Mouse (Mus musculus) thymus, adult 18-20 months (tissue): Measurements from ENCODE around the gene Blcap.

Experiments
- DNase-seq, 2 experiments: peaks; one replicate each; pipeline ENCODE4 v3.0.0; 2022; ENCODE audit warnings: mixed read lengths in 2 of 2

Gene Blcap

DNA sequence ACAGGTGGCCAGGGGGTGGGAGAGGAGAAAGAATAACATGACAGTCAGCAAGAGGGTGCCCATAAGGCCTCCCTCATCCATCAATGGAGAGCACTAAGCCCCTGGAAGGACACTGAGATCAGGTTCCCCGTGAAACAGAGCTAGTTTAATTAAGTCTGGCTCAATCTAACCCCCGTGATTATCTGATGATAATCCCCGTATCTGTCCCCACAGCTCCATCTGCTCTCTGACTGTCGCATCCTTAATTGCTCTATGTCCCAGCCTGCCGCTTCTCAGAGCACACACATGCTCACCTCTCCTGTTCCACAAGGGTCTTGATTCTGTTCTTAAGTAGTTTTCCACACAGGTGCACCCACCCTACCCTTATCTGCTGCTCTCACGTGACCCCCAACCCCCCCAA lies 53.5 kb downstream of the Blcap start:
- no peak for DNase-seq

DNA sequence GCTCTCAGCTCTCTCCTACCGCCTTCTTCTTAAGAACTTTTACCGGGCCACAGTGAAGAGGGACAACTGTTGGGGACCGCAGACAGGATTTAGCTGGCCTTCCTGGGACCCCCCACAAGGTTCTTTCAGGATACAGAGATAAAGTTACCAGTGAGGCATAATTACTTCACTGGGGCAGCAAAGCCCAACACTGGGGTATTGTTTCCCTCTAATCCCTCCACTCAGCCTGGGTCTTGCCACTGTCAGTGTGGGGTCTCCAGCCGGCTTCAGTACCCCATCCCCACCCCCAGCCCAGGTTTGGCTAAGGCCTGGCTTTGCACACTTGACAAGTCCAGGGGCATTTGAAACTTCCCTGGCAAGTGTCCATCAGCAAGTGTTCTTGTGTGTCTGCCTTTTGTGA lies 56.7 kb downstream of the Blcap start:
- DNase-seq = no peak

DNA sequence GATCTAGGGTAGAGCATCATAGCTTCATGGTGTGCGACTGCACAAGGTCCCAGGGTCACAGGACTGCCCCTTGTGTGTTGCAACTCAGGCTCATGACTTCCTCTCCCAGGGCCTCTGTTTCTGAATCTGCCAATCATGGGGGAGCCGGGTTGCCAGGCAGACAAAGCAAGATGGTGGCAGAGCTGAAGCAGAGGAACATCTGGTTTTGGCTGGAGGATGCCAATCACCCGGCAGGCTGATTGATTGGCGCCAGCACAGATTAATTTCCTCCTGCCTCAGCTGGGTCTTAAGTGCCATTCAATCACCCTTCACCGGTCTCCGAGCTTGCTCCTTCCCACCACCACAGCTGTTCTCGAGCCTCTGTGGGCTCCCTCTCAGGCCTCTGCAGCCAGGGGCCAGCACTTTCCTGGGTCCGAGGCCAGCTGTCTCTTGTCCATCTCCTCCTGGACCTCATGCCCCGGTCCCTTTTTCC lies 57.3 kb downstream of the Blcap start:
- DNase-seq = no peak

DNA sequence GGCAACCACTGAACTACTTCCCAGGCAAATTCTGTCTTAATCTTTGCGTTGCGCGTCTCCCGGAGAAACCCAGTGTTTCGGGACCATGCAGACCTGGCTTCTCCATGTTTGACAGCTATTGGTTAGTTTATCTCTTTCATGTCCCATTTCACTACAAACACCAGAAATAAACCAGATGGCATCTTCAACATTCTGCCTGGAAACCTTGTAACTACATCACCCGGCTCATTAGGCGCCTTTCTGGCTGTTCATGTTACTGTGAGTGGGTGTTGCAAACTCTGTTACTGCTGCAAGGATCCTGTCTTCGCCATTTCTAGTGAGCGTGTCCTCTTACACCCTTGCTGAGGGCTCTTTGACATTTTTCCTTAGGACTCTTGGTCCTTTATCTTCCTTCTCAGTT lies 58.2 kb downstream of the Blcap start:
- DNase-seq = no peak

DNA sequence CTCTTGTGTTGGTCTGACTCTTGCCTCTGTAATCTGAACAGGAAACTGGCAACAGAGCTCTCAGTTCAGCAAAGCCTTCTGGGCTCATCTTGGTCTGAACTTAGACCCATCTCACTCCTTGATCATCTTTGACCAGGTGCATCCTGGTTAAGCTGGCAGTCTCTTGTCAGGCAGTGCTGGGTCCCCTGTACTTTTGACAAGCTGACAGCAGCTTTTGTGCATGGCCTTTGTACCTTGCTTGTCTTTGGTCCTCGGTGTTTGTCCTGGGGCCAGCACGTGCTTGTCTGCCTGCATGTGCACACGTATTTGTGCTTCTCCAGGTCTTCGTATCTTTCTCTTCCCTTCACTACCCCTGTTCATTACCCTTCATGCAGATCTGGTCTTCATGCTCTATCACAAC lies 61.0 kb downstream of the Blcap start:
- DNase-seq = no peak

DNA sequence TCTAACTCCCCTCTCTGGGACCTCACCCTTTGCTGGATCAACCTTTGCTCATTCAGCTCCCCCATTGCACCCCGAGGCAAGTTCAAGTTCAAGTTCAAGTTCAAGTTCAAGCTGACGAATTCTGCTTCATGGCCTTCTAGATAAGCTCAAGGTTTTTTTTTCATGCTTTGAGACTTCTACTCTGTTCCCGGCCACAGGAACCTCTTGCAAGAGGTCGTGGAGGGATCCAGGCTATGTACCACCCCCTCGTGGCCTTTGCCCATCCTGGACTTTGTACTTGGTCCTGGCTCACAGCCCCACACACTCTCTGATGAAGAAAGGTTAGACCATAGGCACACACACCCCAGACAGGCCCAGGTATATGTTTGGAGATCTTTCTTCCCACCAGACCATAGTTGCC lies 61.9 kb downstream of the Blcap start:
- no peak for DNase-seq

DNA sequence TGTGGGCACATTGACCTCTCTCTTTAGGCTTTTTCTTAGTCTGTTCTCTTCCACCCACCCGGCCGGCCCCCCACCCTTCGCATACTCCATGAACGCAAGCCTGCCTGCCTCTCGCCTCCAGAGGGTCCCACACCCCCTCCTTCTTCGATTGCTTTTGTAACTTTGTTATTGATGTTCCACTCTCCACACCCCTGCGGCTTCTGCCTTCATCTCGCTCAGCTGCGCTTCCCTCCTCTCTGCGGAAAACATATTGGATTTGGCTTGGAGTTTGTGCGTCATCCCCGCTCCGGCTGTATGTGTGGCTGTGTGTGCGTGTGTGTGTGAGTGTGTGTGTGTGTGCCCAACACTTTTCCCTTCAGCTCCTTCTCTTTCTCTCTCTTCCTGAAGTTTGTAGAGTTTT lies 64.3 kb downstream of the Blcap start:
- no peak for DNase-seq
